Mouse (Mus musculus) limb, embryonic 12.5 days (tissue): ENCODE results near the gene Slc16a7. TPM values are rescaled to one million over a fixed set of nuclear protein-coding genes. Genes with fewer than 3 reads are reported as not detected.

Experiments used
- ATAC-seq: fragments of 200-750 bp; cut with Nextera tagmentation; 2 replicates; pipeline ENCODE4 v1.8.0; 2017; ENCODE audit warnings: low read depth, moderate TSS enrichment; ENCODE audit not compliant: insufficient number of reproducible peaks, insufficient read depth, low FRiP score, low TSS enrichment
- H3K27ac ChIP-seq: fragments of 300-500 bp; sonication (generic); 2 replicates; pipeline ENCODE4 v1.5.1; 2016; ENCODE audit warnings: mild to moderate bottlenecking, moderate library complexity
- H3K27me3 ChIP-seq: fragments of 300-500 bp; sonication (generic); 2 replicates; pipeline ENCODE4 v1.6.1; 2016; ENCODE audit warnings: mild to moderate bottlenecking, moderate library complexity
- H3K36me3 ChIP-seq: fragments of 300-500 bp; sonication (generic); 2 replicates; pipeline ENCODE4 v1.6.1; 2016; ENCODE audit warnings: mild to moderate bottlenecking, moderate library complexity
- H3K4me1 ChIP-seq: fragments of 300-500 bp; sonication (generic); replicated peaks from 2 replicates; pipeline ENCODE4 v1.6.1; 2016
- H3K4me2 ChIP-seq: fragments of 300-500 bp; sonication (generic); 2 replicates; pipeline ENCODE4 v1.6.1; 2016; ENCODE audit warnings: mild to moderate bottlenecking, moderate library complexity
- H3K4me3 ChIP-seq: fragments of 300-500 bp; sonication (generic); replicated peaks from 2 replicates; pipeline ENCODE4 v1.5.1; 2016; ENCODE audit warnings: mild to moderate bottlenecking
- H3K9ac ChIP-seq: fragments of 300-500 bp; sonication (generic); replicated peaks from 2 replicates; pipeline ENCODE4 v1.6.1; 2016; ENCODE audit warnings: mild to moderate bottlenecking, moderate library complexity
- H3K9me3 ChIP-seq: fragments of 300-500 bp; sonication (generic); 2 replicates; pipeline ENCODE4 v1.6.1; 2016; ENCODE audit warnings: mild to moderate bottlenecking, moderate library complexity
- WGBS: fragments of 180-500 bp; shearing (Covaris S2); methylation state at CpG from one replicate; pipeline ENCODE4 v1.1.7; 2016; 5-methylcytosine and 5-hydroxymethylcytosine counted together
- polyA plus RNA-seq: library from polyadenylated mRNA; unstranded; fragments of >200 nt; fragmentation: Nextera tagmentation; extraction: Ambion mirVana; gene quantifications from 2 replicates; pipeline ENCODE4 v1.2.1, GENCODE M21; 2016

Gene Slc16a7
- polyA plus RNA-seq, 1 experiment from 2014 or later, result 5.2 TPM

DNA sequence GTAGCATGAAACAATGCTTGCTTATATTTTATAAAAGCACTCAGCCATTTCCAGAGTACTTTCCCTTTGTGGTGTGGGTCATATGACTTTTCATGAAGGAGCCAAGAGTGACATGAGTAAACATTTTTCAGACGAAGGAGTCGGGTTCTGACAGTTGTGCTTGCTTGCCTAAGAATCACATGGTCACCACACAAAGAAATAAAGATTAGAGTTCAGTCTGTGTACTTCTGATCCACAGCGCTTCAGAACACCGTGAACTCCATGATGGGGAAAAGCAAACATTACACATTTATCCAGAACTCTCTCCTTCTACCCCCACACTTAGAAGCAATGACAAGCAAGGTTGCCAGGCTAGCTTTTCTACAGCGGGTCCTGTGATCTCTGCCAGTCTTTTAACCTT is 119.0 kb downstream of the Slc16a7 start:
- WGBS, result 89% methylated on average over 5 of the region's 5 CpGs
- no peak overlapping the region for H3K4me2 ChIP-seq
- no peaks in the 10 kb centered on the region for H3K9me3 ChIP-seq
- H3K27me3 ChIP-seq, result no peaks in the 10 kb centered on the region; the same call in 1 of the 2 replicates
- no peak for ATAC-seq
- H3K4me1 ChIP-seq, result peaks cover 8% of the 10 kb centered on the region; the same call in 1 of the 2 replicates
- no peaks in the 10 kb centered on the region for H3K36me3 ChIP-seq
- no peak overlapping the region for H3K4me3 ChIP-seq
- no peak overlapping the region for H3K9ac ChIP-seq
- H3K27ac ChIP-seq, result no peak overlapping the region

DNA sequence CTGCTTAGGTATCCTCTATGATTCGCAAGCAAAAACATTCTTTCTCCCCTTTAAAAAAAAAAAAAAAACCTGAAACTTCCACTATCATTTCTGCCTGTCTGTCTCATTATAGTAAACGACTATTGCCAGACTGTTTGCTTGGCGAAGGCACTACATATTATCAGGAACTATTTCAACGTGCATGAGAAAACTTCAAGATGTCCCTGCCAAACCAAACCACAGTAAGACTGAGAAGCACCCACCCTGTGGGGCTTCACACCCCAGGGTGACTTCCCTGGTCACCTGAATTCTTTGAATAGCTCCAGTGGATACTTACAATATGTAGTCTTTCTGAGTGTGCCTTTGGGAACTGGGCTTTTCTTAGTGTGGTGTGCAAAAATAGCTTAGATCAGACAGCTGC is 122.9 kb downstream of the Slc16a7 start:
- no peak overlapping the region for H3K9ac ChIP-seq
- no peak for ATAC-seq
- no peak overlapping the region for H3K27ac ChIP-seq
- no peak overlapping the region for H3K4me2 ChIP-seq
- WGBS, result 78% methylated on average over 4 of the region's 4 CpGs
- no peak overlapping the region for H3K4me3 ChIP-seq
- H3K27me3 ChIP-seq, result no peaks in the 10 kb centered on the region; the same call in 1 of the 2 replicates
- 0 out of 2 replicates have a peak, but pooled peaks cover 5% of the 10 kb centered on the region for H3K4me1 ChIP-seq
- no peaks in the 10 kb centered on the region for H3K9me3 ChIP-seq
- H3K36me3 ChIP-seq, result no peaks in the 10 kb centered on the region

DNA sequence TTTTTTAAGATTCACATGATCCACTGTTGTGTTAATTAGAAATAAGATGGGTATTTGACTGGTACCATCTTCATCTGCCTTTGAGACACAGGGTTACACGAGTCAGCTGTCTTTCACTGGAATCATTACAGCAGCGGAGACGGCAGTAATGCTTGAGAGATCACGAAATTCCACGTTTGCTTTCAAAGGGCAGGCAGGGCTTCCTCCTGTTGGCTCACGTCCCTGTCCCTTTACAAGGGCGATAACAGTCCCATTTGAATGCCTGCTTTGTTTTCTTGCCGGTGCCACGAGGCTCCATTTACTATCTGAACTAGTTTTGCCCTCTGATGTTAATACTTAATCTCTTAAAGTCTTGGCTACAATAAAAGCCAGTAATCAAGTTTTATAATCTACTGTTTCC is 123.4 kb downstream of the Slc16a7 start:
- no peak overlapping the region for H3K9ac ChIP-seq
- no peaks in the 10 kb centered on the region for H3K36me3 ChIP-seq
- 55% methylated on average over 9 of the region's 9 CpGs for WGBS
- H3K9me3 ChIP-seq, result no peaks in the 10 kb centered on the region
- no peak overlapping the region for H3K4me3 ChIP-seq
- H3K4me2 ChIP-seq, result no peak overlapping the region
- no peaks in the 10 kb centered on the region for H3K27me3 ChIP-seq
- ATAC-seq, result no peak
- no peak overlapping the region for H3K27ac ChIP-seq
- 0 out of 2 replicates have a peak, but pooled peaks cover 5% of the 10 kb centered on the region for H3K4me1 ChIP-seq

DNA sequence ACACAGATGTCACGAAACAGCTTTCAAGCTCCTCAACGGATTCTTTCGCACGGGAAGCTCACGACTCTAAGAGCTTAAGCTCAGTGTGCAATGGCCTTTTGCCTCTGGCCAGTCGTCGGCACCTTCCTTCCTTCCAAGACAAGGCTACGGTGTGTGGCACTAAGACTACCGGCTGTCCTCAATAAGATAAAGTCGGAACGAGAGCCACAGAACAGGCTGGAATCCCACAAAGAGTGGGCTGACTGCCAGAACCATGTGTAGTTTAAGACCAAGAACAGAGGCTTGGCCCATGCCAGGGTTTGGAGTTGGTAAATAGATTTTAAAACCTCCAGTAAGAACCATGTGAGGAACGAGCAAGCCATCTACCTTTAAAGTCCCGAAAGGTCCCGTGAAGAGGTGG is 123.8 kb downstream of the Slc16a7 start:
- 80% methylated on average over 14 of the region's 14 CpGs for WGBS
- no peaks in the 10 kb centered on the region for H3K36me3 ChIP-seq
- no peak overlapping the region for H3K27ac ChIP-seq
- no peaks in the 10 kb centered on the region for H3K27me3 ChIP-seq
- H3K9me3 ChIP-seq, result no peaks in the 10 kb centered on the region
- no peak overlapping the region for H3K9ac ChIP-seq
- no peak overlapping the region for H3K4me2 ChIP-seq
- no peak overlapping the region for H3K4me3 ChIP-seq
- 0 out of 2 replicates have a peak, but pooled peaks cover 5% of the 10 kb centered on the region for H3K4me1 ChIP-seq
- no peak for ATAC-seq

DNA sequence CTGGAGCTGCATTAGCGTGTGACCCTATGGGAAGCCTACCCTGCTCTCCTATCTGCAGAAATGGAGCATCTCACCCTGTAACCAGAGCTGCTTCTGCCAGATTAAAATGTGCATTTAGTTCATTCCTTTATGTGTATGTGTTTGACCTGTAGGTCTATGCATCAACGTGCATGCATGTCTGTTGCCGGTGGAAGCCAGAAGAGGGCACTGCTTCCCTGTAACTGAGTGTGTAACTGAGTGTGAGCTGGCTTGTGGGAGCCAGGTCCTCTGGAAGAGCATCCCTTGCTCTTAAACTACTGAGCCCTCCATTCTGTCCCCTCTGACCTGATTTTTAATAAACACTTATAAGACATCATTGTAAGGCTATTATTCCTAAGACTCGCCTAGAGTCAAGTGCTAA is 124.3 kb downstream of the Slc16a7 start:
- Histone ChIP-seq H3K36me3 (no peaks in the 10 kb centered on the region), H3K27me3 (no peaks in the 10 kb centered on the region), H3K4me2 (no peak overlapping the region), H3K27ac (no peak overlapping the region), H3K9me3 (no peaks in the 10 kb centered on the region), H3K4me3 (no peak overlapping the region), H3K4me1 (0 out of 2 replicates have a peak, but pooled peaks cover 5% of the 10 kb centered on the region), H3K9ac (no peak overlapping the region)
- 59% methylated on average over 4 of the region's 4 CpGs for WGBS
- peak; percentile 63; the same call in 1 of the 2 replicates for ATAC-seq

DNA sequence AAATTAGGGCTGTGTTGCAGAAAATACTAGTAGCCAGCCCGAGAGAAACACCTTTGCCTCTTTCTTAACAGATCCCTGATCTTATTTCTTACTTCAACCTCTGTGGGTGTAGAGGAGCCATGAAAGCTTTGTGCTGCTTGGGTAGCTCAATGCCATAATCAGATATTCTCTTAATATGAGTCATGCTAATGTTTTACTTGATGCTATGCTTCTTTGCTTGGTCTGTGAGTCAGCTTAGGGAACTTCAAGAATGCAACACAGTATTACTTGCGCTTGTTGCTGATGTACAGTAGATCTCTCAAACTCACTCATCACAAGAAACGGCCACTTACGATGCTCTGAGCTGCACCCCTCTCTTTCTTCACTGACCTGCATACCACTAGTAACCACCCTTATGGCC is 133.4 kb downstream of the Slc16a7 start:
- H3K9ac ChIP-seq, result no peak overlapping the region
- no peaks in the 10 kb centered on the region for H3K36me3 ChIP-seq
- H3K4me1 ChIP-seq, result no peaks in the 10 kb centered on the region
- WGBS, result 93% methylated on average over 4 of the region's 4 CpGs
- H3K9me3 ChIP-seq, result no peaks in the 10 kb centered on the region
- no peak overlapping the region for H3K4me2 ChIP-seq
- no peak overlapping the region for H3K27ac ChIP-seq
- no peak for ATAC-seq
- no peak overlapping the region for H3K4me3 ChIP-seq
- no peaks in the 10 kb centered on the region for H3K27me3 ChIP-seq

DNA sequence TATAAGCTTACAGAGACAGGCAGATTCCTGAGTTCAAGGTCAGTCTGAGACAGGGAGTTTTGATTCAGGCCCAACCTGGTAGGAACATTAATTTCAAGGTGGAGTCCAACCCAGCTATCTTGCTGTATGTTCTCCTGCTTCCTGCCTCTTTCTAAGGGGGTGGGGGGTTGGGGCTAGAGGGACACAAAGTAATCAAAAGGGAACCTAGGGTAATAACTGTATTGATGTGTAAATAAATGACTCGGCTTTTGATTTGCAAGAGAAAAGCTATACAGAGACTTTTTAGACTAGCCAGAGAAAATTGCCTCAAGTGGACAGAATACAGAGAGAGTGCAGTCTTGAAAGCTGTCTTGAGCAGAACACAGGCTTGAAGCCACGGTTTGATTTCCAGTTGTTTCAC is 174.7 kb downstream of the Slc16a7 start:
- Histone ChIP-seq H3K9me3 (no peaks in the 10 kb centered on the region), H3K36me3 (no peaks in the 10 kb centered on the region), H3K9ac (no peak overlapping the region), H3K4me1 (no peaks in the 10 kb centered on the region), H3K27ac (no peak overlapping the region), H3K27me3 (no peaks in the 10 kb centered on the region), H3K4me2 (no peak overlapping the region), H3K4me3 (no peak overlapping the region)
- WGBS, result 67% methylated on average over 2 of the region's 2 CpGs
- ATAC-seq, result no peak

DNA sequence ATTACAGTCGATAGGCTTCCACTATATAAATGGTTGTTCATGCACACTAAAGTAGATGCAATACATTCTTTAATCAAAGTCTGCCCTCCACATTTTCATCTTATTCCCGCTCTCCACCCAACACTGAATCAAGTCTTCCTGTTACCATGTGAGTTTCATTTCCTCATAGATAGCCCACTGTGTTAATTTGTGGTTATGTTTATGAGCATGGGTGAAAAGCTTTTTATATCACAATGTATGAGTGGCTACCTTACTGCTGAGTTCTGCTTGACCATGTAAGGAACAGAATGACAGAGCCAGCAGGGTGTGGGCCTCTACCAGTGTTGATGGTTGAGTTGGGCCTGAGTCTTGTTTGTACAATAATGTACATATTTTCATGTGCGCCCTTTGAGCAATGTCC is 175.5 kb downstream of the Slc16a7 start:
- Histone ChIP-seq H3K27me3 (no peaks in the 10 kb centered on the region), H3K9ac (no peak overlapping the region), H3K4me3 (no peak overlapping the region), H3K9me3 (no peaks in the 10 kb centered on the region), H3K27ac (no peak overlapping the region), H3K36me3 (no peaks in the 10 kb centered on the region), H3K4me2 (no peak overlapping the region), H3K4me1 (no peaks in the 10 kb centered on the region)
- no peak for ATAC-seq
- 91% methylated on average over 3 of the region's 3 CpGs for WGBS

DNA sequence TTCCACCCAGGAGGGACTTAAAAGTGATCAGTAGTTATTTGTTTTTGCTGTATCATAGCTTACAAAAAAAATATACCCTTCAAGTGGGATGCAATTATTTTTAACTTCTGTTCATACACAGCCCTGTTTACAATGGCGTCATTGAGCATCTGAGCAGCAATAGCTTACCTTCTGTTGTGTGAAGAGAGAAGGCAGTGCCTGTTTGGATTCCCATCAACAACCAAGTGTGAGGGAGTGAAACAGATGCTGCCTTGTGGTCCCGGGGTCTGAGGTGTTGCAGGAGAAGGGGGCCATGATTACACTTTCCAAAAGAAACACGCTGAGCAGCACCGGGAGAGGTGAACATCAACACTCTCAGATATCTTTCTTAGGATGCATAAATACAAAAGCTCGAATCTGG is 201.7 kb downstream of the Slc16a7 start:
- H3K27me3 ChIP-seq, result no peaks in the 10 kb centered on the region
- 61% methylated on average over 5 of the region's 5 CpGs for WGBS
- no peaks in the 10 kb centered on the region for H3K9me3 ChIP-seq
- H3K4me2 ChIP-seq, result no peak overlapping the region
- no peak overlapping the region for H3K4me3 ChIP-seq
- no peak for ATAC-seq
- no peaks in the 10 kb centered on the region for H3K36me3 ChIP-seq
- H3K4me1 ChIP-seq, result no peaks in the 10 kb centered on the region
- H3K27ac ChIP-seq, result no peak overlapping the region
- no peak overlapping the region for H3K9ac ChIP-seq

DNA sequence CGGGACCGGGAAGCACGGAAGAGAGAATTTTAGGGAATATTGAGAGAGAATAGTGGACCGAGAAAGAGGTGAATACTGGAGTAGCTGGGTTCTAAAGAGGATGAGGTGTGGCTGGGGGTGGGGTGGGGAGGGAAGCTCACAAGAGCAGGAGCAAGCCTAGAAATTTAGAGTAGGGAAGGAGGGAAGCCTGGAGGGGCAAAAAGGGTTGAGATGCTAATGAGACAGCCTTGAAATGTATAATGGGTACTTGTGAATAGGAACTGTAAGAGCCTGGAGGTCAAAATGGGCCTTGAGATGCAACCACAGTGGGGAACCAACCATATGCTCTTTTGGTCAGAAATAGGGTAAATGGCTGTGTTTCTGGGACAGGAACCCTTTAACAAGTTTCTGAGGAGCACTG is 203.9 kb downstream of the Slc16a7 start:
- H3K4me1 ChIP-seq, result no peaks in the 10 kb centered on the region
- H3K9me3 ChIP-seq, result no peaks in the 10 kb centered on the region
- no peaks in the 10 kb centered on the region for H3K27me3 ChIP-seq
- H3K36me3 ChIP-seq, result no peaks in the 10 kb centered on the region
- no peak overlapping the region for H3K4me3 ChIP-seq
- no peak overlapping the region for H3K9ac ChIP-seq
- whole genome bisulfite sequencing, result 86% methylated on average over 4 of the region's 4 CpGs
- no peak overlapping the region for H3K4me2 ChIP-seq
- H3K27ac ChIP-seq, result no peak overlapping the region
- no peak for ATAC-seq

DNA sequence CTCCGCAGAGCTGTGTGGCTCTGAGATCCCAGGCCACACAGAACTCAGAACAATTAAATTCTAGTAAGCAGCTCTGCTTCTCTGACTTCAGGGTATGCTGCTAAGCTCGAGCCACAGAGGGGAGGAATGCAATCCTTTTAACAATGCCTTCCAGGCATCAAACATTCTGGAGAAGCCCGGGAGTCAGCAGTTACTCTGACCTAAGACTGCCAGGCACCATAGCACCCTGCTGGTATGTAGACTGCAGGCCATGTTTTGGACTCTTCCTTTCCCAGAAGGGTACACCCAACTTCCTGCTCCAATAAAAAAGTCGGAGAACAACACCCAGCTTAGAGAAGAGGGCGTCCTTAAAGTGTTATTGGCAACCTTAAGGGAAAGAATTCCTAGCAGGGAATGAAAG is 205.1 kb downstream of the Slc16a7 start:
- H3K4me1 ChIP-seq, result no peaks in the 10 kb centered on the region
- no peak for ATAC-seq
- H3K27ac ChIP-seq, result no peak overlapping the region
- no peak overlapping the region for H3K4me2 ChIP-seq
- no peak overlapping the region for H3K4me3 ChIP-seq
- no peaks in the 10 kb centered on the region for H3K27me3 ChIP-seq
- no peak overlapping the region for H3K9ac ChIP-seq
- no peaks in the 10 kb centered on the region for H3K36me3 ChIP-seq
- 22% methylated on average over 5 of the region's 5 CpGs for WGBS
- no peaks in the 10 kb centered on the region for H3K9me3 ChIP-seq

GRCm38 (mm10) chr10:125182545-125182944 is 206.7 kb downstream of the Slc16a7 start:
- ATAC-seq, result no peak
- no peaks in the 10 kb centered on the region for H3K27me3 ChIP-seq
- H3K9me3 ChIP-seq, result no peaks in the 10 kb centered on the region
- no peaks in the 10 kb centered on the region for H3K4me1 ChIP-seq
- H3K27ac ChIP-seq, result no peak overlapping the region
- no peak overlapping the region for H3K4me3 ChIP-seq
- H3K36me3 ChIP-seq, result no peaks in the 10 kb centered on the region
- H3K4me2 ChIP-seq, result no peak overlapping the region
- 91% methylated on average over 3 of the region's 3 CpGs for WGBS
- no peak overlapping the region for H3K9ac ChIP-seq
